Mouse (Mus musculus) heart, adult 8-10 months (tissue): ENCODE measurements around the gene Ift20. TPM values are rescaled to one million over a fixed set of nuclear protein-coding genes. Genes with fewer than 3 reads are reported as not detected.
"Not testable (repeated sequence)": the region's sequence is repeated elsewhere in the genome, so short reads cannot be mapped to it uniquely, and the experiment has no call there.

Experiments
- DNase-seq: peaks from one replicate; pipeline ENCODE4 v3.0.0; 2022; ENCODE audit warnings: low spot score
- total RNA-seq, 4 experiments: library from RNA; stranded (reverse); gene quantifications; 2 replicates each; pipeline ENCODE4 v1.2.4; 2022

Gene Ift20
- total RNA-seq, 4 experiments from 2014 or later: 30.3 to 36.6 (median 35.8) TPM

DNA sequence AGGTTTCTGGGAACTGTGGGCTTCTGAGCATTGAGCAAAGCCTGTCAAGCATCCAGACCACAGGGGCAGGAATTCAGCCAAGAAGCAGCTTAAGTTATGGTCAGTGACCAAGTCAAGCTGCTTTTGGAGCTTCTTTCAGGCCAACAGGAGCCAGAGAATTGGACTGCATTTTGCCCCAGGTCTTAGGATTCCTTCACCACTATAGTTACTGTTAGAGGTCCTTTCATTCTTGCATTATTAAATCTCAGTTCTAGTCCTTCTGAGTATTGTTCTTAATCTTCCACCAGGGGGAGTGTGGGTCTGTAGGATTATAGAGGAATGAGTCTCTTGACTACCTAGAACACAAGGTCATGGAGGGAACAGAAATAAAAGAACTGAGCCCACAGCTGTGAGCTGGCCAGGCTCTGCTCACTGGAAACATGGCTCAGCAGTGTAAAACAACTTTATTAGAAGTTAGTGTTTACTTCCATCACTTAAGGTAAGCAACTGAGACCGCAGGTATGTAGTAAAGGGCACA lies 13.6 kb upstream of the Ift20 start:
- DNase-seq: peak; percentile 44

DNA sequence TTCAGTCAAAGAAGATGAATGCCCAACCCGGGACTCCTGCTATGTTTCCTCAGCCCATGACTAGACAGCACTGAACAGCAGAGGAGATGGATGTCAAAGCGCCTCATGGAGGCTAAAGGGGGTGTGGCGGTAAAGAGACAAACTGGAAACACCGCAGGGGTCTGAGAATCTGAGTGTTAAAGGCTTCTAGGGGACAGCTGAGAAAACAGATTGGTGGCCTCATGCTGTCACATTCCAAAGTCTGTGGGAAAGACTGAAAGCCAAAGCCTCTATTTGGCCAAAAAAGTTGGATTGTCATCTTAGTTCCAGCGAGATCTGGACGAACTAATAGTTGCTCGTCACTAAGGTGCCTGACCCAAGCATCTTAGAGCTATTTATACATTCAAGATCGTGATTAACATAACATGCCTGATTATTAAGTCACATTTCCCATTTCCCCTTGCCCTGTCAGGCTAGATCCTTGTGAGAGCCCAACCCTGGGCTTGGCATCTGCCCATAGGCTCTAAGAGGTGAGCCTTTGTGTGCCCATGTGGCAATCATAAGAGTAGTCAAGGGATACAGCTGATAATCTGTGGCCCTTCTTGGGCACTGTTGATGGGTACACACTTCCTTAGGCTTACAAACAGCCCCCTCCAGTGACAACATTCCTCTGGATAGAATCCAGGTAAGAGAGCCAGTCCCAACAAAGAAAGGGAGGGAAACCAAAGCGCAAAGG lies 12.8 kb upstream of the Ift20 start:
- DNase-seq: no peak

GRCm38 (mm10) chr11:78524838-78525237 lies 11.3 kb upstream of the Ift20 start:
- no peak for DNase-seq

- DNase-seq: no peak
Measured at GRCm38 (mm10) chr11:78528714-78529113, 7.4 kb upstream of the Ift20 start.

- DNase-seq: no peak
Measured at GRCm38 (mm10) chr11:78530001-78530400, 6.2 kb upstream of the Ift20 start.

DNA sequence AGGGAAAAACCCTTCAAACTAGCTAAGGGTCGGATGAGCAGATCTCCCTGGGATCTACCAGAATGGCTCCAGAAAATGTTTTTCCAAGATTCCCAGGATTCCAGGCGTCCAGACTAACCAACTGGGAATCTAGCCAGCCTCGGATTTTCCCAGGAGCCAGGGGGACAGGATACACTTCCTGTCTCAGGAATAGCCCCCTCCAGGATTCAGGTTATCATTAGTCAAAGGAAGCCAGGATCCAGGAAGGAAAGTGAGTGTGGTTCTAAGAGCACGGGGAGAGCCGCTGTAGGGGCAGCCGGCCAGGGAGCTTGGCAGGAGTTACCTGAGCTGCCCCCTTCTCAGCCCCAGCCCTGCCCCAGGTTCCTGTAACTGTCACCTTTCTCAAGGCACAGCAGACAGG lies 5.1 kb upstream of the Ift20 start:
- peak; percentile 88 for DNase-seq

GRCm38 (mm10) chr11:78531515-78531914 lies 4.6 kb upstream of the Ift20 start:
- not testable (repeated sequence) for DNase-seq

DNA sequence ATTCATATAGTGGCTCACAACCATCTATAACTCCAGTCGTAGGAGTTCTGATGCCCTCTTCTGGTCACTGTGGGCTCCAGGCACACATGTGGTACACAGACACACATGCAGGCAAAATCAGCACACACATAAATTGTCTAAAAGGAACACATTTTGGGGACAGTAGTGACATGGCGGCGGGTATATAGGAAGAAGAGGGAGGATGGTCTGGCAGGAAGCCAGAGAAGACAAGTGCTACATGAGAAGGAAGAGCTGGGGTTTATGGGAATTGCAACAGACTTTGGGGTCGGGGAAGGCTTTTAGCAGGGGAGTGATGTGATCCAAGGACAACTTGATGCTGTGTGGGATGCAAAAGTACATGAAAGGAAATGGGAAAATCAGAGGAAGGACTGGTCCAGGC lies 1.6 kb upstream of the Ift20 start:
- DNase-seq: no peak

GRCm38 (mm10) chr11:78535376-78536079 lies 633 bp upstream of the Ift20 start:
- DNase-seq: peak; percentile 81

DNA sequence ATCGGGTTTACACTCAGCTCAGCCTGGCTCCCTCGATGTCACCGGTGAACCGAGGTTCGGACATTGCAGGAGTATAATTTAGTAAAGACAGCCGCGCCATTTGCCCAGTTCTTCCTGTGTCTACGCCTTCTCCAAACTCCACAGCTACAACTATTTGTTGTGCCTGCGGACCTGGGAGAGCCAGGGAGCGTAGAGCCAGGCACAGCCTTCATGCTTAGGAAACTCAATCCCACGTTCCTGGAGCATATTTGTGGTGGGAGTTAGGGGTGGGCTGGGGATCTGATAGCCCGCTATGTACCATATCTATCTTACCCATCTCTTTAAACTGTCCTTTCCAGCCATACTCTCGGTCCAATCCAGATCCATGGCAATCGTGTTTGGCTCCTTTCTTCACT lies 526 bp downstream of the Ift20 start:
- no peak for DNase-seq

GRCm38 (mm10) chr11:78540358-78540757 lies 4.2 kb downstream of the Ift20 start:
- DNase-seq: no peak

- no peak for DNase-seq
Measured at GRCm38 (mm10) chr11:78544449-78545111, 8.4 kb downstream of the Ift20 start.

- no peak for DNase-seq
Measured at GRCm38 (mm10) chr11:78545181-78545580, 9.0 kb downstream of the Ift20 start.

GRCm38 (mm10) chr11:78547718-78548460 lies 11.7 kb downstream of the Ift20 start:
- no peak for DNase-seq

DNA sequence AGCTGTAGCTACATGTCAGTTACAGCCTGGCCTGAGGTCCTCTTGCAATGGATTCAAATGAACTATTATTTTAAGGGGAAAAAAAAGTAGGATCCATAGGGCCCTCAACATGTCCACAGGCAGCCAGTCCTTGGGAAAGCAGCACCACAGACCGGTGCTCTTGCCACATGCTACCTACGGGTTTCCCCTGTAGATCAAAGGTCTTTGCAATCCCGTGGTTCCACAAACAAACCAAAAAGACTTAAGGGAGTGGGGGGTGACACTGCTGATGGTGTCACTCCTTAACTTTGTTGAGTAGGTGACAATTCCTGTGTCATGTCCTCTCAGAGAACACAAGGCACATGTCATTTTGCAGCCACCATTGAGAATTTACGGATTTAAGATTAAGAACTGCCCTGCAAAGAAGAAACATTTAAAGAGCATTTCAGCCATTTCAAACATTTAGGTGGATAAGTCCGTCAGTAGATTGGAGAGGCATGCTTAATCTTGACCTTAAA lies 13.4 kb downstream of the Ift20 start:
- DNase-seq: no peak

DNA sequence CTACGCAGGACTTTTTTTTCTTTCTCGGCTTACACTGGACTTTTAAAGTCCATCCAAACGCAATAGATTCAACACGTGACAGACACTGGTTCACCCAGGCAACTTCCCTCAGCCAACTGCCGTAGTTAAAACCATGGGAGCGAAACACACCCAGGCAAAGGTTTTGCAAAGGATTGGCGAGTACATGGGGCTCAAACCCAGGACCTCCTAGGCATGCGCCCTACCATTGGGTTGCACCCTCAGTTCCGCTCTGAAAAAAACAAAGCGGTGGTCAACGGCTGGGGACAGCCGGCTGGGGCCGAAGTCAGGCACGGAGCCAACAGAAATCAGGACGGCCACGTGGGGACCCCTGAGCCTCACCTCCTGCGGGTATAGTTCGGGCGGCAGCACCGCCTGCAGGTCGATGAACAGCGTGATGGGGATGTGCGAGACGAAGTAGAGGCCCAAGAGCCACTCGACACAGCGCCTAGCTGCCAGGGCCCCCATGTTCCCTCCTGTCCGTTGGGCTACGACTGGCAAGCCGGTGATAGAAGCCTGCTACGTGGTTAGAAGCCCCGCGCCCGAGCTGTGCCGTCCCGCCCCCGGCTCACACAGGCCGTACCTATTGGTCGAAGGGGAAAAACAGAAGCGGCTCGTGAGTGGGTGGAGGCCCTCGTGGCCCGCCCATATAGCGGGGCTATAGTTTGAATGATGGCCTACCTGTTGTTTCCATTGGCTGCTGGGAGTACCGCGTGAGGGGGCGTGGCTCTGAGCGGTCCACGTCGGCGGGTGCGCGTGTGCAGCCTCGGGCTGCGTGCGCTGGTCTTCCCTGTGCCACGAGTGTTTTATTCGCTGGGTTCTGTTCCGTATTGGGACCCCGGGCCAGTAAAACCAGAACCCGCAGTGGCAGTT lies 14.3 kb downstream of the Ift20 start, which contains the start of gene Tmem97:
Tmem97 (minus strand) TSS at position 610 of the 891 bp plus-strand sequence.
- peak; percentile 95 for DNase-seq

GRCm38 (mm10) chr11:78551059-78551398 lies 14.9 kb downstream of the Ift20 start:
- no peak for DNase-seq

- no peak for DNase-seq
Measured at GRCm38 (mm10) chr11:78555623-78556022, 19.5 kb downstream of the Ift20 start.

DNA sequence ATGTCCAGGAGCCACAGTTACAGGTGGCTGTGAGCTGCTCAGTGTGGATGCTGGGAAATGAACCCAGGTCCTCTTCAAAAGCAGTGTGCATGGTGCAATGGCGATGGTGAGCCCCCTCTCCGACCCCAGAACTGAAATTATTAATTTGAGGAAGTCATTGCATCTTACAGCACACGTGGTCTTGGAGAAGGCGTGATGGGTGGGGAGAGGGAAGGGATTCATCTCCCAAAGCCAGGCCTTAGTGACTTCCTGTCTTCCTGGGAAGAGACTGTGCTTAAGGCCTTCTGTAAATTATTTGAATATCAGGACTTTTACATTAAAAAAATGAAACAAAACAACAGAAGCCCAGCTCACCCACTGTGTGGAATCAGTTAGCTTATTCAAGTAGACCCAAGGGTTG lies 19.9 kb downstream of the Ift20 start:
- no peak for DNase-seq

GRCm38 (mm10) chr11:78557241-78557640 lies 21.1 kb downstream of the Ift20 start:
- no peak for DNase-seq

- peak; percentile 69 for DNase-seq
Measured at GRCm38 (mm10) chr11:78560447-78560846, 24.3 kb downstream of the Ift20 start.
